Mouse (Mus musculus) liver, postnatal 0 days (tissue): ENCODE results near the gene 2310003L06Rik. TPM values are rescaled to one million over a fixed set of nuclear protein-coding genes. Genes with fewer than 3 reads are reported as not detected.

Source experiments
- ATAC-seq: fragments of 200-750 bp; cut with Nextera tagmentation; 2 replicates; pipeline ENCODE4 v1.8.0; 2017; ENCODE audit warnings: mild to moderate bottlenecking, moderate library complexity
- DNase-seq: peaks from one replicate; pipeline ENCODE4 v3.0.0-alpha.2; 2016
- H3K27ac ChIP-seq: fragments of 300-500 bp; sonication (generic); 2 replicates; pipeline ENCODE4 v1.5.1; 2014; ENCODE audit warnings: antibody characterized with exemption, moderate library complexity, mild to moderate bottlenecking, low read depth
- H3K27me3 ChIP-seq: fragments of 300-500 bp; sonication (generic); 2 replicates; pipeline ENCODE4 v1.6.1; 2014; ENCODE audit warnings: low read length, control low read depth, mixed read lengths; ENCODE audit not compliant: insufficient read depth
- H3K36me3 ChIP-seq: fragments of 300-500 bp; sonication (generic); replicated peaks from 2 replicates; pipeline ENCODE4 v1.6.1; 2014; ENCODE audit warnings: mild to moderate bottlenecking, control low read depth, low read length, moderate library complexity, mixed read lengths; ENCODE audit not compliant: insufficient read depth
- H3K4me1 ChIP-seq: fragments of 300-500 bp; sonication (generic); 2 replicates; pipeline ENCODE4 v1.6.1; 2014; ENCODE audit warnings: antibody characterized with exemption, mild to moderate bottlenecking, control low read depth; ENCODE audit not compliant: insufficient read depth
- H3K4me2 ChIP-seq: fragments of 300-500 bp; sonication (generic); 2 replicates; pipeline ENCODE4 v1.6.1; 2014; ENCODE audit warnings: low read depth, mild to moderate bottlenecking, low read length, moderate library complexity, mixed read lengths
- H3K4me3 ChIP-seq: fragments of 300-500 bp; sonication (generic); 2 replicates; pipeline ENCODE4 v1.5.1; 2014; ENCODE audit warnings: low read depth, low read length
- H3K9ac ChIP-seq: fragments of 300-500 bp; sonication (generic); replicated peaks from 2 replicates; pipeline ENCODE4 v1.6.1; 2014; ENCODE audit warnings: mild to moderate bottlenecking, moderate library complexity
- H3K9me3 ChIP-seq: fragments of 300-500 bp; sonication (generic); 2 replicates; pipeline ENCODE4 v1.6.1; 2016; ENCODE audit warnings: mild to moderate bottlenecking, control low read depth, low read length, mixed read lengths
- CTCF ChIP-seq: sonication (generic); IDR thresholded peaks from 2 replicates; pipeline ENCODE4 v1.5.1; 2016; ENCODE audit warnings: antibody characterized with exemption, low read depth
- EP300 ChIP-seq: IDR thresholded peaks from 2 replicates; pipeline ENCODE4 v1.6.1; 2016; ENCODE audit warnings: antibody characterized with exemption, low read depth, mild to moderate bottlenecking
- WGBS: fragments of 180-500 bp; shearing (Covaris S2); extraction: QIAGEN DNeasy Blood & Tissue Kit; methylation state at CpG from one replicate; pipeline ENCODE4 v1.1.7; 2014; ENCODE audit not compliant: insufficient replicate concordance; 5-methylcytosine and 5-hydroxymethylcytosine counted together
- polyA plus RNA-seq: library from polyadenylated mRNA; unstranded; fragments of >200 nt; fragmentation: Nextera tagmentation; extraction: Ambion mirVana; gene quantifications from 2 replicates; pipeline ENCODE4 v1.2.1, GENCODE M21; 2015

Gene 2310003L06Rik
- not detected in 2 replicates for polyA plus RNA-seq

GRCm38 (mm10) chr5:87969201-87969600 is at the start of gene 2310003L06Rik, which contains the start of gene Gm28434:
Gene 2310003L06Rik, plus strand, starts transcription at chr5:87969459.
Gene Gm28434, plus strand, starts transcription at chr5:87969517.
- no peak within 1 kb of the TSS for H3K4me2 ChIP-seq
- H3K27me3 ChIP-seq, result no peaks in the 10 kb centered on the region
- no peaks in the 10 kb centered on the region for H3K9me3 ChIP-seq
- H3K4me3 ChIP-seq, result no peak within 1 kb of the TSS
- H3K9ac ChIP-seq, result no peak within 1 kb of the TSS
- DNase-seq (no peak), ATAC-seq (no peak)
- no peaks in the 10 kb centered on the region for H3K4me1 ChIP-seq
- WGBS, result 49% methylated on average over 2 of the region's 2 CpGs
- no peaks in the 10 kb centered on the region for H3K36me3 ChIP-seq
- H3K27ac ChIP-seq, result no peak within 1 kb of the TSS
- TF ChIP-seq CTCF (no peak), EP300 (no peak)

GRCm38 (mm10) chr5:87925372-87925771 is 43.9 kb upstream of the 2310003L06Rik start, which contains the start of gene Csn3:
Gene Csn3, plus strand, starts transcription at chr5:87925579.
- DNase-seq (no peak), ATAC-seq (no peak)
- Histone ChIP-seq H3K4me3 (no peak within 1 kb of the TSS), H3K27ac (no peak within 1 kb of the TSS), H3K9me3 (no peaks in the 10 kb centered on the region), H3K4me1 (no peaks in the 10 kb centered on the region), H3K9ac (no peak within 1 kb of the TSS), H3K36me3 (no peaks in the 10 kb centered on the region), H3K27me3 (no peaks in the 10 kb centered on the region), H3K4me2 (no peak within 1 kb of the TSS)
- TF ChIP-seq CTCF, result no peak
- no peak for TF ChIP-seq EP300
- WGBS, result 45% methylated on average over 5 of the region's 5 CpGs

GRCm38 (mm10) chr5:87931603-87932002 is 37.7 kb upstream of the 2310003L06Rik start:
- H3K27ac ChIP-seq, result no peak overlapping the region
- no peaks in the 10 kb centered on the region for H3K27me3 ChIP-seq
- ATAC-seq (no peak), DNase-seq (no peak)
- no peak overlapping the region for H3K9ac ChIP-seq
- no peaks in the 10 kb centered on the region for H3K36me3 ChIP-seq
- H3K4me3 ChIP-seq, result no peak overlapping the region
- no peak overlapping the region for H3K4me2 ChIP-seq
- 44% methylated on average over 1 of the region's 1 CpGs for WGBS
- TF ChIP-seq EP300 (no peak), CTCF (no peak)
- H3K9me3 ChIP-seq, result no peaks in the 10 kb centered on the region
- H3K4me1 ChIP-seq, result no peaks in the 10 kb centered on the region

- Histone ChIP-seq H3K36me3 (no peaks in the 10 kb centered on the region), H3K9me3 (no peaks in the 10 kb centered on the region), H3K27me3 (no peaks in the 10 kb centered on the region), H3K27ac (no peak overlapping the region), H3K4me3 (no peak overlapping the region), H3K4me2 (no peak overlapping the region), H3K9ac (no peak overlapping the region), H3K4me1 (no peaks in the 10 kb centered on the region)
- ATAC-seq (no peak), DNase-seq (no peak)
- no peak for TF ChIP-seq EP300
- no peak for TF ChIP-seq CTCF
- WGBS, result 43% methylated on average over 3 of the region's 3 CpGs
Measured at GRCm38 (mm10) chr5:87940752-87941151, 28.5 kb upstream of the 2310003L06Rik start.

GRCm38 (mm10) chr5:87942515-87942914 is 26.7 kb upstream of the 2310003L06Rik start:
- Histone ChIP-seq H3K27ac (no peak overlapping the region), H3K9me3 (no peaks in the 10 kb centered on the region), H3K27me3 (no peaks in the 10 kb centered on the region), H3K9ac (no peak overlapping the region), H3K4me3 (no peak overlapping the region), H3K4me1 (no peaks in the 10 kb centered on the region), H3K36me3 (no peaks in the 10 kb centered on the region), H3K4me2 (no peak overlapping the region)
- ATAC-seq, result no peak
- no peak for TF ChIP-seq EP300
- no peak for TF ChIP-seq CTCF
- no peak for DNase-seq

GRCm38 (mm10) chr5:87951836-87952235 is 17.4 kb upstream of the 2310003L06Rik start:
- TF ChIP-seq EP300 (no peak), CTCF (no peak)
- no peak for ATAC-seq
- DNase-seq, result no peak
- Histone ChIP-seq H3K27ac (no peak overlapping the region), H3K27me3 (no peaks in the 10 kb centered on the region), H3K9me3 (no peaks in the 10 kb centered on the region), H3K36me3 (no peaks in the 10 kb centered on the region), H3K9ac (no peak overlapping the region), H3K4me1 (no peaks in the 10 kb centered on the region), H3K4me2 (no peak overlapping the region), H3K4me3 (no peak overlapping the region)

GRCm38 (mm10) chr5:87979139-87979538 is 9.9 kb downstream of the 2310003L06Rik start, which contains the start of gene Cabs1:
Gene Cabs1, plus strand, starts transcription at chr5:87979439.
- Histone ChIP-seq H3K4me3 (no peak within 1 kb of the TSS), H3K9me3 (no peaks in the 10 kb centered on the region), H3K27me3 (no peaks in the 10 kb centered on the region), H3K27ac (no peak within 1 kb of the TSS), H3K36me3 (no peaks in the 10 kb centered on the region), H3K9ac (no peak within 1 kb of the TSS), H3K4me2 (no peak within 1 kb of the TSS), H3K4me1 (no peaks in the 10 kb centered on the region)
- DNase-seq, result no peak
- TF ChIP-seq EP300 (no peak), CTCF (no peak)
- 77% methylated on average over 3 of the region's 3 CpGs for WGBS
- no peak for ATAC-seq
